In the genomic region with DNA sequence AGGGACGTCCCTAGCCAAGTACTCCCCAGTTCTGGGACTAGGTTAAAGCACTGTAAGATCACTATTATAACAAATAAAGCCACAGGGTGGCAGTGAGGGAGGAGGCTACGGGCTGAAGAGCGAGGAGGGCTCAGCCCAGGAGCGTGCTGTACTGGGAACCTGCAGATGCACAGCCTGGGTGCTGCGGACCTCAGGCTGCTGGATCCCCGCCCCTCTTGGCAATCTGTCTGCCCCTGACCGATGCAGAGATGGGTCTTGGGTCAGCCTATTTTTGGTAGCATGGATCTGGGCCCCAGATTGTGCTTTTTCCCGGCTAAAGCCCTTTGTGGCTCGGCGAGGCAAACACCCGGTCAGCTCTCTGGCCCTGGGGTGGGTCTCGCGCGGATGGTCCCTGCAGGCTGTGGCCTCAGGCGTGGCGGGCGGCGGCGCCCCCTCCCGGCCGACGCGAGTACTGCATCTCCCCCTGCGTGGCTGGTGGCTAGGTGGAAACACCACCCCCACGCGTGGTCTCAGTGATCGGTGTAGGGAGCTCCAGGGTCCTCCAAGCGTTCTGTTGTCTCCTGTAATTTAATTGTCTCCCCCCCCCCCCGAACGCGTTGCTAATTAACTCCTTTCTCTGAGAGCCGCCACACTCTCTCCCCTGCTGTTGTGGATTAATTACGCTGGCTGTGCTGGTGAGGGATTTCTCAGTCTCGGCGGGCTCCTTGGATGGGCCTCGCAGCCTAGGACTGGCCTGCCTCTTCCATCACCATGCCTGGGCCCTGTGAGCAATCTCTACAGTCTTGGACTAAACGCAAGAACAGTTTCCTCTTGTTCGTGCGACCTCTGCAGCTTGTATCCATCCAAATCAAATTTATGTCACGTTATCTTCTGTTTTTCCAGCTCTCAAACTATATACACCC, we compare ENCODE assay signal across 7 mouse cellular contexts. TPM values are rescaled to one million over a fixed set of nuclear protein-coding genes. Genes with fewer than 3 reads are reported as not detected.
DNase-seq lines count a peak whose midpoint lies in the region; ATAC-seq and TF ChIP-seq lines count a peak whose summit lies in the region.

No protein-coding gene starts in this region.

- 8% methylated on average over 40 of the region's 40 CpGs for WGBS in intestine, embryonic 15.5 days
- WGBS in limb, embryonic 11.5 days, result 9% methylated on average over 38 of the region's 40 CpGs
- WGBS in midbrain, embryonic 12.5 days, result 5% methylated on average over 40 of the region's 40 CpGs
- 19% methylated on average over 40 of the region's 40 CpGs for WGBS in spleen, adult 2 months

- ATAC-seq in intestine, embryonic 15.5 days, result peak; percentile 57
- ATAC-seq in limb, embryonic 11.5 days (ENCODE audit: insufficient number of reproducible peaks, low FRiP score, low TSS enrichment, low read depth), result peak; percentile 56; the same call in 1 of the 2 replicates
- peak; percentile 76 for ATAC-seq in midbrain, embryonic 12.5 days (ENCODE audit: low FRiP score, low read depth)

- H3K36me3 ChIP-seq in intestine, embryonic 15.5 days, result no peaks in the 10 kb centered on the region
- no peaks in the 10 kb centered on the region for H3K36me3 ChIP-seq in limb, embryonic 11.5 days (ENCODE audit: control insufficient read depth, insufficient read depth, low read length)
- H3K36me3 ChIP-seq in midbrain, embryonic 12.5 days, result no peaks in the 10 kb centered on the region
- no peaks in the 10 kb centered on the region for H3K36me3 ChIP-seq in spleen, adult 2 months (ENCODE audit: control insufficient read depth, insufficient read depth, low read length)

- peak overlapping the region; percentile 61 for H3K4me2 ChIP-seq in intestine, embryonic 15.5 days (replicated peaks)
- peak overlapping the region; percentile 51 for H3K4me2 ChIP-seq in limb, embryonic 11.5 days (ENCODE audit: low read depth, severe bottlenecking)
- peak overlapping the region; percentile 50 for H3K4me2 ChIP-seq in midbrain, embryonic 12.5 days (replicated peaks)

- peaks cover 14% of the 10 kb centered on the region for H3K27me3 ChIP-seq in intestine, embryonic 15.5 days (replicated peaks)
- 0 out of 2 replicates have a peak, but pooled peaks cover 6% of the 10 kb centered on the region for H3K27me3 ChIP-seq in limb, embryonic 11.5 days (ENCODE audit: control insufficient read depth, insufficient read depth, low read length)
- H3K27me3 ChIP-seq in midbrain, embryonic 12.5 days, result peaks cover 24% of the 10 kb centered on the region
- no peaks in the 10 kb centered on the region for H3K27me3 ChIP-seq in spleen, adult 2 months (ENCODE audit: control insufficient read depth, insufficient read depth, low read length)

- no peak for TF ChIP-seq POLR2A in spleen, adult 2 months (IDR thresholded peaks at IDR 0.05; ENCODE audit: low read depth, low read length)

- H3K4me3 ChIP-seq in intestine, embryonic 15.5 days (replicated peaks), result peak overlapping the region; percentile 8; the same call in 1 of the 2 replicates
- H3K4me3 ChIP-seq in limb, embryonic 11.5 days (ENCODE audit: low read depth, low read length), result peak overlapping the region; percentile 15
- peak overlapping the region; percentile 31 for H3K4me3 ChIP-seq in midbrain, embryonic 12.5 days
- no peak overlapping the region for H3K4me3 ChIP-seq in spleen, adult 2 months (ENCODE audit: extremely low read depth, insufficient read depth, insufficient read length)

- TF ChIP-seq CTCF in spleen, adult 2 months (IDR thresholded peaks at IDR 0.05; ENCODE audit: extremely low read depth, insufficient read depth, insufficient read length, insufficient replicate concordance), result peak; percentile 92

- 0 out of 2 replicates have a peak overlapping the region, but pooled peaks have one; percentile 11 for H3K9ac ChIP-seq in intestine, embryonic 15.5 days
- peak overlapping the region; percentile 32; the same call in 1 of the 2 replicates for H3K9ac ChIP-seq in limb, embryonic 11.5 days (ENCODE audit: low read length)
- no peak overlapping the region; the same call in 1 of the 2 replicates for H3K9ac ChIP-seq in midbrain, embryonic 12.5 days (replicated peaks)

- H3K4me1 ChIP-seq in intestine, embryonic 15.5 days (replicated peaks), result peaks cover 30% of the 10 kb centered on the region
- H3K4me1 ChIP-seq in limb, embryonic 11.5 days (ENCODE audit: control insufficient read depth, insufficient read depth, low read length), result peaks cover 5% of the 10 kb centered on the region; the same call in 1 of the 2 replicates
- H3K4me1 ChIP-seq in midbrain, embryonic 12.5 days, result peaks cover 34% of the 10 kb centered on the region
- peaks cover 4% of the 10 kb centered on the region; the same call in 1 of the 2 replicates for H3K4me1 ChIP-seq in spleen, adult 2 months (ENCODE audit: control insufficient read depth, insufficient read depth, insufficient read length)

- H3K9me3 ChIP-seq in intestine, embryonic 15.5 days, result no peaks in the 10 kb centered on the region
- no peaks in the 10 kb centered on the region for H3K9me3 ChIP-seq in limb, embryonic 11.5 days (ENCODE audit: control insufficient read depth, low read length)
- no peaks in the 10 kb centered on the region for H3K9me3 ChIP-seq in midbrain, embryonic 12.5 days

- DNase-seq in adrenal gland, adult (ENCODE audit: inconsistent age in 2 of 2, low spot score in 1 of 2), result peak; percentile 61 to 86
- DNase-seq in embryo, embryonic 10 days (ENCODE audit: low spot score), result peak; percentile 70
- peak; percentile 58 to 75 for DNase-seq in gastrocnemius, postnatal 36 days
- DNase-seq in limb, embryonic 11.5 days (ENCODE audit: low spot score), result peak; percentile 85
- DNase-seq in spleen, adult 2 months (ENCODE audit: low read depth in 1 of 2, low spot score in 2 of 2), result peak in 1 of 2 experiments; percentile 45

- H3K27ac ChIP-seq in intestine, embryonic 15.5 days, result no peak overlapping the region
- no peak overlapping the region for H3K27ac ChIP-seq in limb, embryonic 11.5 days (replicated peaks; ENCODE audit: low read depth, low read length)
- H3K27ac ChIP-seq in midbrain, embryonic 12.5 days (replicated peaks), result peak overlapping the region; percentile 52; the same call in 1 of the 2 replicates
- H3K27ac ChIP-seq in spleen, adult 2 months (ENCODE audit: insufficient read depth, low read length), result no peak overlapping the region

- intact Hi-C loops in gastrocnemius, postnatal 36 days (cut with DNase I), result loop anchor here (2.0 kb wide), 1 partner anchor 206 kb away; no protein-coding TSS in a partner anchor

RNA-seq across cellular contexts. Expression of a gene that starts 15.6 kb away (rescaled TPM):
- not detected for total RNA-seq in gastrocnemius, postnatal 36 days (2021)
- polyA plus RNA-seq in intestine, embryonic 15.5 days (2015; fragmentation: Nextera tagmentation; extraction: Ambion mirVana), result 0.06 and 0.34 TPM in 2 replicates
- 0.05 TPM in 1 of 2 replicates, not detected in the other for polyA plus RNA-seq in limb, embryonic 11.5 days (2014; fragmentation: Nextera tagmentation; extraction: Ambion mirVana)
- 0.98 and 1.9 TPM in 2 replicates for polyA plus RNA-seq in midbrain, embryonic 12.5 days (2016; fragmentation: Nextera tagmentation; extraction: Ambion mirVana)
- polyA plus RNA-seq in spleen, adult 2 months (2012; rRNA removed), result not detected in 2 replicates

RNA-seq across cellular contexts. Expression of a gene that starts 27.8 kb away (rescaled TPM):
- 10 to 100 TPM; 26.3 to 30.3 TPM for total RNA-seq in gastrocnemius, postnatal 36 days (2021)
- 10.6 TPM in 2 replicates for polyA plus RNA-seq in intestine, embryonic 15.5 days (2015; fragmentation: Nextera tagmentation; extraction: Ambion mirVana)
- 31.3 and 33.7 TPM in 2 replicates for polyA plus RNA-seq in limb, embryonic 11.5 days (2014; fragmentation: Nextera tagmentation; extraction: Ambion mirVana)
- polyA plus RNA-seq in midbrain, embryonic 12.5 days (2016; fragmentation: Nextera tagmentation; extraction: Ambion mirVana), result 44.3 and 46.4 TPM in 2 replicates
- 24.2 and 31.1 TPM in 2 replicates for polyA plus RNA-seq in spleen, adult 2 months (2012; rRNA removed)

RNA-seq across cellular contexts. Expression of a gene that starts 46.5 kb away (rescaled TPM):
- not detected for total RNA-seq in gastrocnemius, postnatal 36 days (2021)
- 0.44 and 0.63 TPM in 2 replicates for polyA plus RNA-seq in intestine, embryonic 15.5 days (2015; fragmentation: Nextera tagmentation; extraction: Ambion mirVana)
- 0.07 TPM in 1 of 2 replicates, not detected in the other for polyA plus RNA-seq in limb, embryonic 11.5 days (2014; fragmentation: Nextera tagmentation; extraction: Ambion mirVana)
- polyA plus RNA-seq in midbrain, embryonic 12.5 days (2016; fragmentation: Nextera tagmentation; extraction: Ambion mirVana), result 1.5 and 1.7 TPM in 2 replicates
- polyA plus RNA-seq in spleen, adult 2 months (2012; rRNA removed), result 0.80 and 1.2 TPM in 2 replicates
